ENCODE assay signal across 7 mouse cellular contexts in genomic region chr12:108206641-108207040, GRCm38 (mm10). TPM values are rescaled to one million over a fixed set of nuclear protein-coding genes. Genes with fewer than 3 reads are reported as not detected.
DNase-seq lines count a peak whose midpoint lies in the region; ATAC-seq and TF ChIP-seq lines count a peak whose summit lies in the region.

No protein-coding gene starts in this region.

- intact Hi-C loops in left cerebral cortex, postnatal 25 days (cut with DNase I), result loop anchor here (1.0 to 10.0 kb wide), 4 partner anchors 87 to 328 kb away; no protein-coding TSS in a partner anchor

- H3K9me3 ChIP-seq in forebrain, postnatal 0 days (ENCODE audit: low read length), result no peaks in the 10 kb centered on the region
- no peaks in the 10 kb centered on the region for H3K9me3 ChIP-seq in hindbrain, embryonic 14.5 days (ENCODE audit: control insufficient read depth, low read length)
- H3K9me3 ChIP-seq in midbrain, embryonic 10.5 days (replicated peaks), result no peaks in the 10 kb centered on the region

- peak; percentile 92 for TF ChIP-seq CTCF in forebrain, postnatal 0 days (IDR thresholded peaks at IDR 0.05; ENCODE audit: low read depth)
- TF ChIP-seq CTCF in small intestine, adult 2 months (IDR thresholded peaks at IDR 0.05; ENCODE audit: extremely low read depth, insufficient read length, insufficient replicate concordance, low read depth, low read length), result peak; percentile 84; the same call in 1 of the 2 replicates

- H3K9ac ChIP-seq in forebrain, postnatal 0 days, result no peak overlapping the region
- H3K9ac ChIP-seq in hindbrain, embryonic 14.5 days, result no peak overlapping the region

- DNase-seq in T-cell, adult 2 months (ENCODE audit: low spot score), result peak; percentile 40
- DNase-seq in cerebellum, adult 8-10 months, result peak; percentile 82
- peak; percentile 81 for DNase-seq in forebrain, postnatal 0 days
- peak; percentile 90 for DNase-seq in hindbrain, embryonic 14.5 days (ENCODE audit: low spot score)
- peak; percentile 60 to 71 for DNase-seq in left cerebral cortex, postnatal 25 days (ENCODE audit: low spot score in 2 of 2)
- peak; percentile 87 for DNase-seq in midbrain, embryonic 10.5 days (ENCODE audit: low spot score)

- no peaks in the 10 kb centered on the region for H3K27me3 ChIP-seq in forebrain, postnatal 0 days (ENCODE audit: insufficient read depth, low read length)
- no peaks in the 10 kb centered on the region for H3K27me3 ChIP-seq in hindbrain, embryonic 14.5 days (ENCODE audit: control insufficient read depth, insufficient read depth, low read length)
- H3K27me3 ChIP-seq in midbrain, embryonic 10.5 days (ENCODE audit: low read depth, poor library complexity, severe bottlenecking), result no peaks in the 10 kb centered on the region
- H3K27me3 ChIP-seq in small intestine, adult 2 months (ENCODE audit: control insufficient read depth, insufficient read depth, low read length), result no peaks in the 10 kb centered on the region

- 12% methylated on average over 5 of the region's 5 CpGs for WGBS in forebrain, postnatal 0 days
- 6% methylated on average over 5 of the region's 5 CpGs for WGBS in hindbrain, embryonic 14.5 days
- WGBS in midbrain, embryonic 10.5 days, result 7% methylated on average over 5 of the region's 5 CpGs
- WGBS in small intestine, adult 2 months, result 11% methylated on average over 5 of the region's 5 CpGs

- no peak for TF ChIP-seq POLR2A in small intestine, adult 2 months (IDR thresholded peaks at IDR 0.05; ENCODE audit: low read depth, low read length)

- H3K4me2 ChIP-seq in forebrain, postnatal 0 days (ENCODE audit: low read depth), result no peak overlapping the region
- no peak overlapping the region for H3K4me2 ChIP-seq in hindbrain, embryonic 14.5 days (replicated peaks)

- H3K4me3 ChIP-seq in forebrain, postnatal 0 days (ENCODE audit: low read depth, low read length), result no peak overlapping the region
- no peak overlapping the region for H3K4me3 ChIP-seq in hindbrain, embryonic 14.5 days (replicated peaks; ENCODE audit: low read length)
- H3K4me3 ChIP-seq in midbrain, embryonic 10.5 days, result no peak overlapping the region
- no peak overlapping the region for H3K4me3 ChIP-seq in small intestine, adult 2 months (ENCODE audit: low read depth, low read length)

- peak; percentile 60 for ATAC-seq in forebrain, postnatal 0 days
- ATAC-seq in hindbrain, embryonic 14.5 days (ENCODE audit: low FRiP score), result peak; percentile 64

- H3K27ac ChIP-seq in forebrain, postnatal 0 days (ENCODE audit: low read depth, low read length), result no peak overlapping the region
- H3K27ac ChIP-seq in hindbrain, embryonic 14.5 days, result no peak overlapping the region
- H3K27ac ChIP-seq in midbrain, embryonic 10.5 days (replicated peaks), result peak overlapping the region; percentile 68
- H3K27ac ChIP-seq in small intestine, adult 2 months (ENCODE audit: insufficient read depth, low read depth, low read length), result no peak overlapping the region

- peaks cover 47% of the 10 kb centered on the region for H3K36me3 ChIP-seq in forebrain, postnatal 0 days (ENCODE audit: insufficient read depth)
- peaks cover 41% of the 10 kb centered on the region for H3K36me3 ChIP-seq in hindbrain, embryonic 14.5 days (replicated peaks; ENCODE audit: control insufficient read depth, insufficient read depth)
- peaks cover 78% of the 10 kb centered on the region for H3K36me3 ChIP-seq in midbrain, embryonic 10.5 days
- H3K36me3 ChIP-seq in small intestine, adult 2 months (ENCODE audit: control insufficient read depth, insufficient read depth, low read length), result peaks cover 42% of the 10 kb centered on the region

- no peaks in the 10 kb centered on the region for H3K4me1 ChIP-seq in forebrain, postnatal 0 days (ENCODE audit: insufficient read depth)
- H3K4me1 ChIP-seq in hindbrain, embryonic 14.5 days (replicated peaks; ENCODE audit: control insufficient read depth, insufficient read depth, low read length), result no peaks in the 10 kb centered on the region; the same call in 1 of the 2 replicates
- peaks cover 56% of the 10 kb centered on the region for H3K4me1 ChIP-seq in midbrain, embryonic 10.5 days
- H3K4me1 ChIP-seq in small intestine, adult 2 months (ENCODE audit: control insufficient read depth, insufficient read depth, insufficient read length, low read length), result peaks cover 9% of the 10 kb centered on the region

RNA-seq across cellular contexts. Expression of gene Ccnk, which starts 27.3 kb away (rescaled TPM):
- total RNA-seq in forebrain, postnatal 0 days (2014; rRNA removed), result 13.5 TPM in 2 replicates
- polyA plus RNA-seq in forebrain, postnatal 0 days (2015; fragmentation: Nextera tagmentation; extraction: Ambion mirVana), result 1.9 and 2.4 TPM in 2 replicates
- 4.4 and 5.6 TPM in 2 replicates for polyA plus RNA-seq in hindbrain, embryonic 14.5 days (2014; fragmentation: Nextera tagmentation; extraction: Ambion mirVana)
- 10 to 100 TPM; 28.8 to 29.6 TPM for total RNA-seq in left cerebral cortex, postnatal 25 days (2021)
- 3.3 and 3.5 TPM in 2 replicates for polyA plus RNA-seq in midbrain, embryonic 10.5 days (2016; fragmentation: Nextera tagmentation; extraction: Ambion mirVana)
- polyA plus RNA-seq in small intestine, adult 2 months (2012; rRNA removed), result 4.8 and 11.4 TPM in 2 replicates

RNA-seq across cellular contexts. Expression of gene Setd3, which starts 27.5 kb away (rescaled TPM):
- 124 and 126 TPM in 2 replicates for total RNA-seq in forebrain, postnatal 0 days (2014; rRNA removed)
- 92.5 and 102 TPM in 2 replicates for polyA plus RNA-seq in forebrain, postnatal 0 days (2015; fragmentation: Nextera tagmentation; extraction: Ambion mirVana)
- polyA plus RNA-seq in hindbrain, embryonic 14.5 days (2014; fragmentation: Nextera tagmentation; extraction: Ambion mirVana), result 86.7 and 89.8 TPM in 2 replicates
- 100 to 1,000 TPM; 151 to 157 TPM for total RNA-seq in left cerebral cortex, postnatal 25 days (2021)
- 77.8 and 77.9 TPM in 2 replicates for polyA plus RNA-seq in midbrain, embryonic 10.5 days (2016; fragmentation: Nextera tagmentation; extraction: Ambion mirVana)
- polyA plus RNA-seq in small intestine, adult 2 months (2012; rRNA removed), result 4.2 and 8.9 TPM in 2 replicates

Comparison
In these comparisons a context has a peak if more than half of its experiments do, and no peak if none do; other contexts are left out.
1. DNase-seq: peak in every context shown above with its lines; median percentile 90 in hindbrain, embryonic 14.5 days; 87 in midbrain, embryonic 10.5 days; 82 in cerebellum, adult 8-10 months; 81 in forebrain, postnatal 0 days; 66 in left cerebral cortex, postnatal 25 days; 40 in T-cell, adult 2 months.